Mouse (Mus musculus) embryonic facial prominence, embryonic 10.5 days (tissue): Measurements from ENCODE around the gene Atxn2l. TPM values are rescaled to one million over a fixed set of nuclear protein-coding genes. Genes with fewer than 3 reads are reported as not detected.

ENCODE experiments used
- polyA plus RNA-seq: library from polyadenylated mRNA; unstranded; fragments of >200 nt; fragmentation: Nextera tagmentation; extraction: Ambion mirVana; gene quantifications from 2 replicates; pipeline ENCODE4 v1.2.1, GENCODE M21; 2016

Gene Atxn2l
- polyA plus RNA-seq, 1 experiment from 2014 or later, result 50.4 TPM

Other genes starting within 250 kb of the Atxn2l start
- gene Sbk1, start 230.8 kb downstream of the Atxn2l start, polyA plus RNA-seq, result 91.0 and 102 TPM in 2 replicates
- gene Lat, start 133.9 kb downstream of the Atxn2l start, polyA plus RNA-seq, result 2.9 and 3.3 TPM in 2 replicates
- 63.6 and 66.9 TPM in 2 replicates for gene Spns1, start 126.0 kb downstream of the Atxn2l start, polyA plus RNA-seq
- 2.5 and 2.9 TPM in 2 replicates for gene Nfatc2ip, start 106.7 kb downstream of the Atxn2l start, polyA plus RNA-seq
- not detected in 2 replicates for gene Cd19, start 88.5 kb downstream of the Atxn2l start, polyA plus RNA-seq
- 33.7 and 34.6 TPM in 2 replicates for gene Rabep2, start 74.7 kb downstream of the Atxn2l start, polyA plus RNA-seq
- gene Atp2a1, start 40.3 kb downstream of the Atxn2l start, polyA plus RNA-seq, result 1.8 and 2.5 TPM in 2 replicates
- 53.3 and 54.0 TPM in 2 replicates for gene Sh2b1, start 28.0 kb downstream of the Atxn2l start, polyA plus RNA-seq
- gene Tufm, start 16.1 kb downstream of the Atxn2l start, polyA plus RNA-seq, result 169 and 185 TPM in 2 replicates
- 223 and 224 TPM in 2 replicates for gene Eif3c, start 63.0 kb upstream of the Atxn2l start, polyA plus RNA-seq
- 0.29 and 0.41 TPM in 2 replicates for gene Apobr, start 81.5 kb upstream of the Atxn2l start, polyA plus RNA-seq
- gene Cln3, start 82.4 kb upstream of the Atxn2l start, polyA plus RNA-seq, result 22.9 and 27.1 TPM in 2 replicates
- not detected in 2 replicates for gene Il27, start 91.5 kb upstream of the Atxn2l start, polyA plus RNA-seq
- 0.92 and 1.2 TPM in 2 replicates for gene Nupr1, start 127.4 kb upstream of the Atxn2l start, polyA plus RNA-seq
- 64.6 and 65.6 TPM in 2 replicates for gene Sgf29, start 145.9 kb upstream of the Atxn2l start, polyA plus RNA-seq
- gene Sult1a1, start 173.0 kb upstream of the Atxn2l start, polyA plus RNA-seq, result 0.32 and 0.40 TPM in 2 replicates
- 186 and 206 TPM in 2 replicates for gene Bola2, start 192.0 kb upstream of the Atxn2l start, polyA plus RNA-seq
- gene Slx1b, start 192.3 kb upstream of the Atxn2l start, polyA plus RNA-seq, result 14.4 and 15.1 TPM in 2 replicates
- 35.7 and 38.5 TPM in 2 replicates for gene Coro1a, start 204.3 kb upstream of the Atxn2l start, polyA plus RNA-seq